Mouse (Mus musculus) gastrocnemius, postnatal 36 days (tissue): ENCODE results near the gene Taar7f. TPM values are rescaled to one million over a fixed set of nuclear protein-coding genes. Genes with fewer than 3 reads are reported as not detected.
"Not testable (repeated sequence)": the region's sequence is repeated elsewhere in the genome, so short reads cannot be mapped to it uniquely, and the experiment has no call there.

ENCODE experiments used
- DNase-seq, 2 experiments: peaks; one replicate each; pipeline ENCODE4 v3.0.0; 2022
- intact Hi-C: fragments of 180-260 bp; cut with DNase I; formaldehyde crosslinking; loops from one replicate; pipeline ENCODE4 v1.15.1; 2025
- long read RNA-seq, 2 experiments: library from polyadenylated mRNA; stranded (forward); transcript quantifications; one replicate each; pipeline ENCODE4 v2.0.0; 2021
- total RNA-seq, 2 experiments: library from RNA; stranded (reverse); gene quantifications; 2 replicates each; pipeline ENCODE4 v1.2.3; 2021

Gene Taar7f
- not detected for total RNA-seq
- long read RNA-seq, experiment 1: 0 reads
- long read RNA-seq, experiment 2: 0 reads

DNA sequence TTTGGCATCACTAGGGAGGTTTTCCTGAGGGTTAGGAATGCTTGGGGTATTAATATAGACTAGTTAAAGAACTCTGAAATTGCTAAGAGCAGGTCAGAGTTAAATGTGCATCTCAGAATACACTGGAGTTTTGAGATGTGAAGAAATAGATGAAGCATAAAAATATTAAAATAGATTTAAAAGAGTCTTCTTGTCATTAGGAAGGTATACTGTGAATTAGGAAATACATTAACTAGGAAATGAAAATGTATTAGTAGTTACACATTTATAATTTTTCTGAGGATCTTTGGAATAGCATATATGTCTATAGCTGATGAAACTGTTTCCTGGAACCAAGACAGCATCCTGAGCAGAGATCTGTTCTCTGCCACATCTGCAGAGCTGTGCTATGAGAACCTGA lies at the start of gene Taar7f:
Taar7f (plus strand) TSS at position 301 of the 400 bp plus-strand sequence.
- intact Hi-C loops: no loop called here
- no peak for DNase-seq

DNA sequence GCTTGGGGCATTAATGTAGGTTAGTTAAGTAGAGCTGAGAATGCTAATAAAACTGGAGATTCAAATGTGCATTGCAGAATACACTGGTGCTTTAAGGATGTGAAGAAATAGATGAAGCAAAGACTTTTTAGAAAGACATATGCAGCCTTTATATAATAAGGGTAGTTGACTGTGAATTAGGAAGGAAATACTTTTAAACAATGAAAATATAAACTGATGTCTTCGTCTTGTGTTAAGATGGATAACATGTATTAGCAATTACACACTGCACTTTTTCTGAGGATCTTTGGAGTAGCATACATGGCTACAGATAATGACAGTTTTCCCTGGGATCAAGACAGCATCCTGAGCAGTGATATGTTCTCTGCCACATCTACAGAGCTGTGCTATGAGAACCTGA lies 49.7 kb upstream of the Taar7f start, which contains the start of gene Taar7b:
Taar7b (plus strand) TSS at position 301 of the 400 bp plus-strand sequence.
- no peak for DNase-seq
- intact Hi-C loops: no loop called here

DNA sequence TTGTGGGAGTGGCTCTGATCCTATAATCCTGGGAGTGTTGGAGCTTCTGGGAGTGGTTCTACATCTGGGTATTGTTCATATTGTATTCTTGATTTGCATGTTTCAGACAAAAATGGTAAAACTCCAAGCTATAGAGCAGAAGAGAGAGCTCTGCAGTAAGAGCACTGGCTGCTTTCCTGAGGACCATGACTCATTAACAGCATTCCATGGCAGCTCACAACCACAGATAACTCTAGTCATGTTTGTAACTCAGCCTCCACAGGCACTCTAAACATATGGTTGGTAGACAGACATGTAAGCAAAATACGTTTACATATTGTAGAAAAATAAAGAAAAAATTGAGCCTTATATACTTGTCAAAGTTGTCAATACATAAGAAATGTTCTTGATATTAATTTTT lies 42.9 kb upstream of the Taar7f start:
- no peak for DNase-seq
- intact Hi-C loops: no loop called here

DNA sequence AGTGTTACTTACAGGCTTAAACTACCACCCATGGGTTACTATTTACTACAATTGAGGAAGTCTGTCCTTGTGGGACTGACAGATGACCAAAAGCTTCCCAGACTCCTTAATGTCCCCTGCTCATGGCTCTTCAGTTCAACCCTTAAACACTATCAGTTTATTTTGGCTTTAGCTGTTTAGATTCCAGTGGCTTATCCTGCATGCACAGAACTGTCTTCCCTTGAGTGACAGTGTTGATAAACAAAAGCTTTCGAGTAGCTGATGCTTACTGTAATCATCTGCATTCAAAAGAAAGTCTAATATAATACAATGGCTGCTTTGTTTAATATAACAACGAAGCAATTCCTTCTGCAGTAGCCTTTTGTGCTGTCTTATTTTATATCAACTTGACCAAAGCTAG lies 42.3 kb upstream of the Taar7f start:
- DNase-seq: no peak
- intact Hi-C loops: no loop called here

DNA sequence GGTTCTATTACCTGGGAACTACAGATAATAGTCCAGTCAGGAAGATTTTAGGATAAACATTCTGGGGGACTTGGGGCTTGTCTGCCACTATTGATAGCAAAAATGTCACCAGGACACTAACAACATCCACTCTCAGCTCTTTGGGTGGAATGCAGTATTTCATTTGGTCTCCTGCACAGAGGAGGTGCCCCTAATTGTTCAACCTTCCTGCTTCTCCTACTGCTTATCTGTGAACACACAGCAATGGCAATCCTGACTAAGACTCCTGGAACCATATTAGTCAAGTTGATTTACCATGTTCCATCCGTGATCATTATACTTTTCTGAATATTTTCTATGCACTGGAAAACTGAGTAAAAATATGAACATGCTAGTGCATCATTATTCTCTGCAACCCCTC lies 41.2 kb upstream of the Taar7f start:
- DNase-seq: no peak
- intact Hi-C loops: no loop called here

DNA sequence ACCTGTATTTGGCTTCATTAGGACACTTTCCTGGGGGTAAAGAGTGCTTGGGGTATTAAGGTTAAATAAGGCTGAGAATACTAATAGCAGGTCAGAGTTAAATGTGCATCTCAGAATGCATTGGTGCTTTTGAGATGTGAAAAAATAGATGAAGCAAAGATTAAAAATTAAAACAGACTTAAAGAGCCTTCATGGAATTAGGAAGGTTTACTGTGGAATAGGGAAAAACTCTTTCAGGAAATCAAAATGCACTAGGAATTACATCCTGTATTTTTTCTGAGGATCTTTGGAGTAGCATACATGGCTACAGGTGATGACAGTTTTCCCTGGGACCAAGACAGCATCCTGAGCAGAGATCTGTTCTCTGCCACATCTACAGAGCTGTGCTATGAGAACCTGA lies 22.4 kb upstream of the Taar7f start, which contains the start of gene Taar7d:
Taar7d (plus strand) TSS at position 301 of the 400 bp plus-strand sequence.
- no peak for DNase-seq
- intact Hi-C loops: no loop called here

DNA sequence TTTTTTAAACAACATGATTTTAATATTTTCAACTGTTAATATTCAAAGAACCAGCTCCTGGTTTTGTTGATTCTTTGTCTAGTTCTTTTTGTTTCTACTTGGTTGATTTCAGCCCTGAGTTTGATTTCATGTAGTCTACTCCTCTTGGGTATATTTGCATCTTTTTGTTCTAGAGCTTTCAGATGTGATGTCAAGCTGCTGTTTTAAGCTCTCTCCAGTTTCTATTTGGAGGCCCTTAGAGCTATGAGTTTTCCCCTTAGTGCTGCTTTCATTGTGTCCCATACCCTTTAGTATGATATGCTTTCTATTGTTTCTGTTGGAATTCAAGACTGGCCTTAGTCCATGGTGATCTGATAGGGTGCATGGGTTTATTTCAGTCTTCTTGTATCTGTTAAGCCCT lies 18.0 kb upstream of the Taar7f start:
- DNase-seq: no peak
- intact Hi-C loops: no loop called here

DNA sequence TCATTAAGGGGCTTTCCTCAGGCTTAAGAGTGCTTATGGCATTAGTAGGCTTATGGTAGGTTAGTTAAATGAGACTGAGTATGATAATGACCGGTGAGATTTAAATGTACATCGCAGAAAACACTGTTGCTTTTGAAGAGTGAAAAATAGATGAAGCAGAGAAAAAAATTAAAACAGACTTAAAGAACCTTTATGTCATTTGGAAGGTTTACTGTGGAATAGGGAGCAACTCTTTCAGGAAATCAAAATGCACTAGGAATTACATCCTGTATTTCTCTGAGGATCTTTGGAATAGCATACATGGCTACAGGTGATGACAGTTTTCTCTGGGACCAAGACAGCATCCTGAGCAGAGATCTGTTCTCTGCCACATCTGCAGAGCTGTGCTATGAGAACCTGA lies 12.0 kb upstream of the Taar7f start, which contains the start of gene Taar7e:
Taar7e (plus strand) TSS at position 301 of the 400 bp plus-strand sequence.
- intact Hi-C loops: no loop called here
- no peak for DNase-seq

DNA sequence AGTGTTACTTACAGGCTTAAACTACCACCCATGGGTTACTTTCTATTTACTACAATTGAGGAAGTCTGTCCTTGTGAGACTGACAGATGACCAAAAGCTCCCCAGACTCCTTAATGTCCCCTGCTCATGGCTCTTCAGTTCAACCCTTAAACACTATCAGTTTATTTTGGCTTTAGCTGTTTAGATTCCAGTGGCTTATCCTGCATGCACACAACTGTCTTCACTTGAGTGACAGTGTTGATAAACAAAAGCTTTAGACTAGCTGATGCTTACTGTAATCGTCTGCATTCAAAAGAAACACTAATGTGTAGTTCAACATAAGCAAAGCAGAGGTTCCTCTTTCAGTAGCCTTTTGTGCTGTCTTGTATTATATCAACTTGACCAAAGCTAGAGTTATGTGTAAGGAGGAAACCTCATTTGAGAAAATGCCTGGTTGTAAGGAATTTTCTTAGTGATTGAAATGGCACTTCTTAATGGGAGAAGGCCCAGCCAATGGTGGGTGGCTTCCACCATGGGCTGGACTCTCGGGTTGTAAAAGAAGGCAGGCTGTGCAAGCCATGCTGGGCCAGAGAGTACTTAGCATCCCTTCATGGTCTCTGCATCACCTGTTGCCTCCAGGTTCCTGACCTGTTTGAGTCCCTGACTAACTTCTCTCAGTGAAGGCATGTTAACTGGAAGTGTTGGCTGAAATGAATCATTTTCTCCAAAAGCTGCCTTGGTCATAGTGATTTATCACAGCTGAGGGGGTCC lies 9.0 kb upstream of the Taar7f start:
- intact Hi-C loops: no loop called here
- no peak for DNase-seq

DNA sequence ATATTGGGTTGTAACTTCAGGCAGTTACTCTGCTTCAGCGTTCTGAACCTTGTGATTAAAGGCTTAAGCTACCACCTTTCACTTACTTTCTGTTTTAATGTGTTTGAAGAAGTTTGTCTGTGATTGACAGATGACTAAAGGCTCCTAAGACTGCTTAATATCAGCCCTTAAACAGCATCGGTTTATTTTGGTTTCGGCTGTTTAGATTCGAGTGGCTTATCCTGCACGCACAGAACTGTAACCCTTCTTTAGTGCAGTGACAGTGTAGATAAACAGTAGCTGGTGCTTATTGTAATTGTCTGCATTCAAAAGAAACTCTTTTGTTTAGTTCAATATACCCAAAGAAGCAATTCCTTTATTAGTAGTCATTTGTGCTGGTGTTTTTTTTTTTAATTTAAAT lies 2.7 kb downstream of the Taar7f start:
- intact Hi-C loops: no loop called here
- DNase-seq: no peak

DNA sequence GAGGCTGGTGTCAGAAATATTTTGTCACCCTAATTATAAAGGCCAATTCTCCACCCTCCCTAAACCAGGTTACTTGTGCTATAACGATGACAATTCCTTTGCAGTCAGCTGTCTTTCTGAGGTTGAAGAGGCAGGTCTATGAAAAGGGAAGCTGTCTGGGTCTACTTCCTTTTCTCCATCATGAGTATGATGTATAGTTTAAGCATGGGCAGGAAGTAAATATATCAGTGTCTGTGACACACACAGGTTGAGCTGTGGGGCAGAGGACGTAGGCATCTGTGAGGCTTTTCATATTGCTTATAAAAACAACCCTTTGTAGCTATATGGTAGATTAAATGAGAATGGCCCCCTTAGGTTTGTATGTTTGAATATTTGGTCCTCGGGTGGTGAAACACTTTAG lies 9.7 kb downstream of the Taar7f start:
- no peak for DNase-seq
- intact Hi-C loops: no loop called here

DNA sequence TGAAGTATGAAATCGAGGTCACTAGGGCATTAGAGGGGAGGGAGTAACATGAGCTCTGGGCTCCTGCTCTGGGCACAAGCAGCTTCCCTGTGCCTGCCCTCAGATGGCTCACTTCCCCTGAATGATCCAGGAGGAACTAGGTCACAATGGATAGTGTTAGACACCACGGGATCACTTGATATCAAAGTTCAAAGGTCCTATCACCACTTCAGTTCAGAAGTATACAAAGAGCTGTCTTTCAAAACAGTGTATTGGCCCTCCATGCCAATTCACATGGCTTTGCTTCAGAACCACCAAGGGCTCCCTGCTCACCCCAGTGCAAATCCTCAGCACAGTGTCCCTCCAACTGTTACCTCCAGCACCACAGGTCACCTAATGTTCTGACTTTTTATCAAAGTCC lies 25.4 kb downstream of the Taar7f start:
- DNase-seq, intact Hi-C loops: not testable (repeated sequence)

DNA sequence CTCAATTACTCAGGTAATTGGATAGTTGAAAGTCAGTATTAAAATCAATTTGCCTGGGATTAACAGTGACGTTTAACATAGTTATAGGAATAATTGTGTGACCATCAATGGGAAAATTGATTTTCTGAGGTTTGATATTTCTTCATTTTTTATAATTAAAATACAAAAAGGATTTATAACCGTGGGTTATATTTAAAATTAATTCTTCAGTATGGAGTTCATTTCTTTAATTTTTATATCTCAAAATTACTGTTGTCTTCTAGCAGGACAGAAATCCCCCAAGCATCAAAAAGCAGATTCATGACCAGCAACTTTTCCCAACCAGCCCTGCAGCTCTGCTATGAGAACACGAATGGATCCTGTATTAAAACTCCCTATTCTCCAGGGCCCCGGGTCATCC lies 26.9 kb downstream of the Taar7f start, which contains the start of gene Taar8a:
Taar8a (plus strand) TSS at position 301 of the 400 bp plus-strand sequence.
- DNase-seq, intact Hi-C loops: not testable (repeated sequence)

DNA sequence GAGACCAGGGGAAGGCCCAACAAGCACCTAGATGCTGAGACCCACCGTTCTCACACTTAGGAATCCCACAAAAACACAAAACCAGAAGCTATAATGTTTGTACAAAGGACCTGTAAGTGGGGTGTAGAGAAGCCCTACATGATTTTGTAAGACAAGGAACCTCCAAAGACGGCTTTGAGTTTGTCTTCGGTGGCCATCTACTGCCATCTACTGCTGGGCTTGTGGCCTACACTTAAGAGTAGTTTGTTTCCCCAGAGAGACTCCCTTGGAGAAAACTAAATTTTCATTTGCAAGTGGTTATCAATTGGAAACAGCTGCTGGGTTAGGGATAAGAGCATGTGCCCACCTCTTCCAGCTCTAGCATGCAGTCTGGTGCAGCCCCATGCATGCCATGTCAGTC lies 30.9 kb downstream of the Taar7f start:
- intact Hi-C loops: loop anchor here (10.0 kb wide), 1 partner anchor 105 kb away; the partner anchor contains the start of gene Taar5
- DNase-seq: no peak

DNA sequence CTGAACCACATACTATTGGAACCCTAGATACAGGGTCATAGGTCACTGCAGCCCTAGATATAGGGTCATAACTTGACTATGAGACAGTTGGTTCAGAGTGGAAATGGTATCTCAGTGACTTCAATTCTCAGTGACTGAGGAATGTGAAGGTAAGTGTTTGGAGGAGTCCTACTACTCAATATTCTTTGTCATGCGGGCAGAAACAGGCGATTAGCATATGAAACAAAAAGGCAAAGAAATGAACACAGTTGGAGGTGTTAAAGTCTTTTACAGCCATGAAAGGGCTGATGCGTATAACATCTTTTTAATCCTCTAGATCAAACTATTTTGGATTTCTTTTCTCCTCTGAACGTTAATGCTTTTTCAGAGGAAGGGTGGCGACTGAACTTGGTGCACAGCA lies 36.6 kb downstream of the Taar7f start:
- intact Hi-C loops: loop anchor here (10.0 kb wide), 1 partner anchor 111 kb away; the partner anchor contains the start of gene Taar5
- no peak for DNase-seq

DNA sequence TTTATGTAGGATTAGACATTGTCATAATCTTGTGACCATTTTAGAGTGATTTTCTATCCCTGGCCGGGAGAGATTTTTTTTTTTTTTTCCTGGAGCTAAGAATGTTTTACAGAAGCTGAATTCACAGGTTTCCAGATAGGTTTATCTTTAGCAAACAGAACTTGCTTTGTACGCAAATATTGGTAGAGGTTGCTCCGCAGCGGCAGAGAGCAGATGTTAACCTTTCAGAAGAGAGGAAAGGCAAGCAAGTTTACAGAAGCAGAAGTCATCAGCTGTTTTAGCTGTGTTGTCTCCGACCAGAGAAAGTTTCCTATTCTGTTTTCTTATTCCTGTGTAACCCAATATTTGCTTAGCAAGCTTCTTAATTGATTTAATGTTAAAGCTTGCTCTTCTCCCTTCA lies 37.2 kb downstream of the Taar7f start:
- intact Hi-C loops: loop anchor here (10.0 kb wide), 1 partner anchor 112 kb away; the partner anchor contains the start of gene Taar5
- DNase-seq: no peak

DNA sequence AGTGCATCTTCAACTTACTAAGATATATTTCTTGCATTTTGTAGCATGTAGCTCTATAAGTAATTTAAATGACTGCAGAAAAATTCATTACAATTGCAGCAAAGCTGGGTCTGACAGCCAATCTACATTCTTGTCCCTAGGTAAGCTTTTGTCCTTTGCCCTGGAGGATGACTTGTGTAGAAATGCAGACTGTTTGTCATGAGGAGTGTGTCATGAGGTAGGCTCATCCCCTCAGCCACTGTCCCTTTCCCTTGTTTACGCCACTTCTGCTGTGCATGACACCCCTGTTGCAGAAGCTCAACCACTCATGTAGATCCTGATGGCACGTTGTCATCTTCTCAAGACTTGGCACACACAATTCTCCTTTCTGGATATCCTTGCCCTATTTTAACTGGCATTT lies 37.9 kb downstream of the Taar7f start:
- DNase-seq: no peak
- intact Hi-C loops: loop anchor here (10.0 kb wide), 1 partner anchor 112 kb away; the partner anchor contains the start of gene Taar5

DNA sequence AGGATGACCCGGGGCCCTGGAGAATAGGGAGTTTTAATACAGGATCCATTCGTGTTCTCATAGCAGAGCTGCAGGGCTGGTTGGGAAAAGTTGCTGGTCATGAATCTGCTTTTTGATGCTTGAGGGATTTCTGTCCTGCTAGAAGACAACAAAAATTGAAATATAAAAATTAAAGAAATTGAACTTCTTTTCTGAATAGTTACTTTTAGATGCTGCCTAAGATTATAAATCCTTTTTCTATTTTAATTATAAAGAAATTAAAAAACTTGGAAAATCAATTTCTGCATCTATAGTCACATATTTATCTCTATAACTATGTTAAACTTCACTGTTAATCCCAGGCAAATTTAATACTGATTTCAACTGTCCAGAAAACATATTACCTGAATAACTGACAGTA lies 42.9 kb downstream of the Taar7f start, which contains the start of gene Taar8b:
Taar8b (minus strand) TSS at position 101 of the 400 bp plus-strand sequence.
- intact Hi-C loops: no loop called here
- DNase-seq: no peak

DNA sequence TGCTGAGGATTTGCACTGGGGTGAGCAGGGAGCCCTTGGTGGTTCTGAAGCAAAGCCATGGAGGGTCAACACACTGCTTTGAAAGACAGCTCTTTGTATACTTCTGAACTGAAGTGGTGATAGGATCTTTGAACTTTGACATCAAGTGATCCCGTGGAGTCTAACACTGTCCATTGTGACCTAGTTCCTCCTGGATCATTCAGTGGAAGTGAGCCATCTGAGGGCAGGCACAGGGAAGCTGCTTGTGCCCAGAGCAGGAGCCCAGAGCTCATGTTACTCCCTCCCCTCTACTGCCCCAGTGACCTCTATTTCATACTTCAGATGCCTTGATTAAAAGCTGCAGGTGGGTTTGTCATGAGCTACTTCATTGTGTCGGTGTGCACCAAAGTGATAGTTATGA lies 47.7 kb downstream of the Taar7f start:
- DNase-seq, intact Hi-C loops: not testable (repeated sequence)
